Mouse (Mus musculus) megakaryocyte, embryonic 14.5 days (primary cell): ENCODE data around the gene Clasp2.

Experiments
- FLI1 ChIP-seq: IDR thresholded peaks from 2 replicates; pipeline ENCODE4 v1.6.1; 2012; ENCODE audit warnings: low read length, inconsistent platforms, mixed read lengths
- GATA1 ChIP-seq: IDR thresholded peaks from 3 replicates; pipeline ENCODE4 v1.6.1; 2012; ENCODE audit warnings: mixed read lengths, low read length, inconsistent platforms, borderline replicate concordance

GRCm38 (mm10) chr9:113792651-113793512 lies 51.6 kb downstream of the Clasp2 start:
- TF ChIP-seq GATA1 = no peak
- no peak for TF ChIP-seq FLI1
